Mouse (Mus musculus) embryo, embryonic 9.5 days (tissue): ENCODE measurements around the gene Parp14.
"Not testable (repeated sequence)": the region's sequence is repeated elsewhere in the genome, so short reads cannot be mapped to it uniquely, and the experiment has no call there.

Experiments used
- DNase-seq: peaks from one replicate; pipeline ENCODE4 v3.0.0-alpha.2; 2017; ENCODE audit errors: extremely low spot score

Parp14 gene

DNA sequence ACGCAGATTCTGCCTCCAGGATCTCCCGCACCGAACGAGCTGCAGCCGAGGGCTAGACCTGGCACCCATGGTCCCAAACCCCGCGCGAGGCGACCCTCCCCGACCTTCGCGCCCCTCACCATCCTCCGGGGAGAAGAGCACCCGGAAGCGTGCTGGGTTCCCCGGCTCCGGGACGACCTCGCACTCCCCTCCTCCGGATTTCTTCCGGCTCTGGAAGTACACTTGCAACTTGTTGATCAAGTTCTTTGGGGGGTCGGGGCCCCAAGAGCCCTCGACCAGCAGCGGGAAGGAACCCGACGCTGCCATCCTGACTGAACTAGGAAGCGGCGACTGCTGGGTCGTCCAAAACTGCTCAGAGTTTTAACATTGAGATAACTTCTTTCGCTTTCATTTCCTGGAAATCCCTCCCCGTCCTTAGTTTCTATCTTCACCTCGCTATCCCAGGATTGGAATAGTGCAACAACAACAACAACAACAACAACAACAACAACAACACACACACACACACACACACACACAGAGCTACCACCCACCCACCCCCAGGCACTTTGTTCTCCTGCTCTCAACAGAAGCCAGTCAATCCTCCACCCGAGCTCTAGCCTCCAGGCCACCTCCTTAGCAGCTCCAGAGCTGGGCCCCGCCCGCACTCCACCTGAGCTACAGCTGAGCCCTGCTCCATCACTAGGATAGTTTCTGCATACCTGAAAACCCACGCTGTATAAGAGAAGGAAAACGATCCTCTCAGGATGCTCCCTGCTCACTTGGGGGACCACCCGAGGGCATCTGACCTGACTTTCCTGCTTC is at the start of gene Parp14:
TSS of gene Parp14 (minus strand) at position 497 of the 804 bp plus-strand sequence.
- peak; percentile 40 for DNase-seq

DNA sequence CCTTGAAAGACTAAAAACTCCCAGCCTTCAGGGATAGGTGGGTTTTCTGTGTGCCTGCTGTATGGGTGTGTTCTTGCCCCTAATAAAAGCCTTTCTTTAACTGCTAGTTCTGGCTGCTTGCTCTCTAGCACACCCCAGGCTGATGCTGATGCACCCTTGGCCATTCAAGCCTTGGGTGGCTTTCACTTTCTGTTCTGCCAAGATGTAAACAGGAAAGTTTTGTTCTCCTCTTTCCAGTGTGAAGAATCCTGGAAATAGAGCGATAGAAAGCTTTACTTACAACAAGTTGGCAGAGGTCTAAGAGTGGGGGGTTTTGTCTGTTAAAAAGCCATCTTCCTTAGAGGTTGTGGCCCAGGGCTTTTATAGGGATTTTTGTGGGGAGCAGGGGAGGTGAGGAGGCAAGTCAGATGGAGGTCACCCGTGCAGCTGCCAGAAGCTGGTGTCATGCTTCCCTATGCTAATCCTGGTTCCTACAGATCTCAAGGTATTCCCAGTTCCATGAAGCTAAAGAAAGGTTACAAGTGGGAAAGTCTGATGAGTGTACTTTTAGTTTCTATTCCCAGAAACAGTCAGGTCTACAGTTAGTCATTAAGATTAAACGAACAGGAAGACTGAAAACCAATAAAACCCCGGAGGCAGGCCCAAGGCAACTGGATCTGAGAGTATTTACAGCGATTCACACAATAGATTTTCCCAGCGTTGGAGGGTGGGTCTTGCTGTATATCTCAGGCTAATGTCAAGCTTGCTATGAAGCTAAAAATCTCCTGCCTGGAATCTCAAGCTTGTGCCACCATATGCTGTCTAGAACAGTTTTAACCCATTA is 47.6 kb upstream of the Parp14 start:
- no peak for DNase-seq

DNA sequence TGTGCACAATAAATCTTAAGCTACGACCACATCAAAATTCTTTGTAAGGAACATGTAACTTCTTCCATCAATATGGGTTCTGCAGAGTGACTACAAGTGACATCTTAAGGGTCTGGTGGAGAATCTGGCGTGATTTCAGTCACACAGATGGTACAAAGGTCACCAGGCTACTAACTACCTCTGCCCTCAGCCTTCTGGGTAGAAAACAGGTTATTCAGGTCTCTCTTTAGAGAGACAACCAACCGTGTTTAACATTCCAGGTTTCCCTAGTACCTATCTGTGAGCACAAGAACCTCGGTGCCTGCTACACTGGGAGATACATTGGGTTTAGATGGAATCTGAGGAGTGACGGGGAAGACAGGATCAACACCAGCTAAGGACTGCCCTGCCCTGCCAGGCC is 43.0 kb upstream of the Parp14 start:
- DNase-seq, result no peak

DNA sequence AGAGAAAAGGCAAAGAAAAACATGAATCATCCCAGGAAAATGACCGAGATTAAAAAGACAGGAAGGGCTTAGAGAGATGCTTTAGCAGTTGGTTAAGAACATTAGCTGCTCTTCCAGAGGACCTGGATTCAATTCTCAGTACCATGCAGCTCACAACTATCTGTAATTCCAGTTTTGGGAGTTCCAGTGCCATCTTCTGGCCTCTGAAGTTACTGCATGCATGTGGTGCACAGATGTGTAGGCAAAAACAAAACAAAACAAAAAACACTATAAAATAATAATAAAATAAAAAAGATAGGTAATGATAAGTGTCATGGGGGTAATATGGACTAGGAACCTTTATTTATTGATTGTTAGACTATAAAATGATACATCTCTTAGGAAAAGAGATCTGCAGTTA is 42.2 kb upstream of the Parp14 start:
- DNase-seq, result no peak

DNA sequence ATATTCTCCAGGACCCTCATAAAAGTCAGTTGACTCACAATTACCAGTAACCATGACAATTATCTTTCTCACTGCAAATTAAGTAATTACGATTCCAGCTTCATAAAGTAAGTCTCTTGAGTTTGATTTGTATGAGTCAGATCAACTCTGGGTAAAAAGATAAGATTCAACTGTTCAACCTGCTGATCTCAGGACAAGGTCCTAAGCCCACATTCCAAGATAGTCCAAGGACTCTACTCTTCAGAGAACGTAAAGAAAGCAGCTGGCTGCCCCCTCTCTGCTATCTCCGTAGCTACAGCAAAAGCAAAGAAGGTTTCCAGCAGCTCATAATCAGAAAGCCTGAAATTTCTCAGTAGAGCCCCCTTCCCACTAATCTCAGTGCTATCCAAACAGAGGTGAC is 40.1 kb upstream of the Parp14 start:
- no peak for DNase-seq

DNA sequence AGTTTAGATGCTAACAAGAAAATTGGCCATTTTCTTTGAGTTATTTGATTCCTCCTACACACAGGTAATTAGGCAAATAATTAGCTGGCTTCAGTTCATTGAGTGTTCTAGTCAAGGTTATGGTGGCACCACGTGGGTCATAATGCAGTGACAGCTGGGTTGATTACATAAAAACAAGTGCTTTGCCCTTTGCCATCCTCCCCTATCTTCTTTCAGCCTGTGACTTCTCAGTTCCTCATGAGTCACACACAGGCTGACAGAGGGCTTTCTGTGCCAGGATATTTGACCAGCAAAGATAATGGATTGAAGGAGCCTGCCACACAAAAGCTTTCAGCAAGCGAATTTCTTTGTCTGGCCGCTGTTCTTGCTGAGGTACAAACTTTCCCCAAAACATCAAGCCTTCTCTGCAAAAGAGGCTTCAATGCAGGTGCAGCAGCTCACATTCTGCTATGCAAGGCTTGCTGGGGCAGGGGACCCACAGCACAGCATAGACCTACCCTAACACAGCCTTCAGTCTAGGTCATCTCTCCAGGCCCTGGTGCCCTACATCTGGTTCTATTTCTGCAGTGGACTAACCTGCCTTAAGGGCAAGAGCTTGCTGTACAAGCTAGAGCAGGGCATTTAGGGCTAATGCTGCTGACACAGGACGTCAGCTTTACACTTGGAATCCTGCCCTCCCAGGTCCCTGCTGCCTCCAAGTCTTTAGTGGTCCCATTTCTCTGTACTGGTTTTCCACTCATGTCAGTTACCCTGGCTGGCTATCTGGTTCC is 36.3 kb upstream of the Parp14 start:
- no peak for DNase-seq

DNA sequence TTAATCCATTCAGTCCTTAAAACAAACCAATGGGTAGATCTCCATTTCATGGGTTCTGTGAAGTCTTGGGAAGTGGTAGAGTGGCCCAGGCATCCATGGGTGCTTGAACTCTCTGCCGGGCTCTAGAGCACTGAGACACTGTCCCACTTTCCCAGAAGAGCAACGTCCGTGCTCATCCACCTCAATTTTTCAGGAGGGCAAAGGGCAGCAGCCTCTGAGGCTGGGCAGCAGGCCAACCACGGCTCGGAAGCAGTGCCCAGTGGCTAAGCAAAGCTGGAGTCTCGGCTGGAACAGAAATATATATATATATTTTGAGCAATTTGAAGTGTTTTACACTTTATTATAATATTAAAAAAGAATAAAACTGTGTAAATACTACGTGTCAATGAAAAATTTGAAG is 35.5 kb upstream of the Parp14 start:
- no peak for DNase-seq

DNA sequence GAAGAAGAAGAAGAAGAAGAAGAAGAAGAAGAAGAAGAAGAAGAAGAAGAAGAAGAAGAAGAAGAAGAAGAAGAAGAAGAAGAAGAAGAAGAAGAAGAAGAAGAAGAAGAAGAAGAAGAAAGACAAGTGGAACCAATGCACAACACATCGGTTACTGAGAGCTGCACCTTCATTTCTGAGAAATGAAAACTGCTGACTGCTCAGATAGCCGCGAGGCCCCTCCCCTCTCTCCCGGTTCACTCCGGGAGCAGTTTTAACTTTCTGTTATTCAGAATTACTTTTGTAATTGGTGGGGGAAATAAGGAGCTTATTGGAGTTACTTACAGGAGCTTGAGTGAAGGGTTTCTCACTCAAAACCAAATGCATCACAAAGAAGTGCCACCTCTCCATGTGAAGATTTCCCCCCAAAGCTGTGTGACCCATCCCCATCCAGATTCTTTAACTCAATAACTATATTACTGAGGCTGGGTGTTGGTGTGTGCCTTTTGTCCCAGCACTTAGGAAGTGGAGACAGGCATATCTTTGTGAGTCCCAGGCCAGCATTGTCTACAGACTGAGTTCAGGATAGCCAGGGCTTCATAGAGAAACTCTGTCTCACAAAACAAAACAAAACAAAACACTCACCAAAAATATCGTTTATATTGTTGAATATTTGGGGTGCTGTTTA is 34.6 kb upstream of the Parp14 start:
- no peak for DNase-seq

DNA sequence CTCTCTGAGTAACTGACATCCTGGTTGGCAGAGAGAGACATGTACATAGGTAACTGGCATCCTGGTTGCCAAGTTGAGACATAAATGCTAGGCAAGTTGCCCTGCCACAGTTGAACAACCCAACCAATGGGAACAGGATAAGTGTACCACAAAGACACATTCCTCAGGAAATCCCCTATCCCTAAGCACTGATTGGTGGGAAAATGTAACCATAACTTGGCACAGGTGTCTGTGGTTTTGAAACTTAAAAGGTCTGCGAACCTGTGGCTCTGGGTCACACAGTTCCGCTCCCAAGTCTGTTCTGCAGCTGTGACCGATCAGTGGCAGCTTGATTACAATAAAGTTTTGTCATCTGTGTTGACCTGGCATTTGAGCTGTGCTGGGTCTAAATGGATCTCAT is 34.0 kb upstream of the Parp14 start:
- no peak for DNase-seq

DNA sequence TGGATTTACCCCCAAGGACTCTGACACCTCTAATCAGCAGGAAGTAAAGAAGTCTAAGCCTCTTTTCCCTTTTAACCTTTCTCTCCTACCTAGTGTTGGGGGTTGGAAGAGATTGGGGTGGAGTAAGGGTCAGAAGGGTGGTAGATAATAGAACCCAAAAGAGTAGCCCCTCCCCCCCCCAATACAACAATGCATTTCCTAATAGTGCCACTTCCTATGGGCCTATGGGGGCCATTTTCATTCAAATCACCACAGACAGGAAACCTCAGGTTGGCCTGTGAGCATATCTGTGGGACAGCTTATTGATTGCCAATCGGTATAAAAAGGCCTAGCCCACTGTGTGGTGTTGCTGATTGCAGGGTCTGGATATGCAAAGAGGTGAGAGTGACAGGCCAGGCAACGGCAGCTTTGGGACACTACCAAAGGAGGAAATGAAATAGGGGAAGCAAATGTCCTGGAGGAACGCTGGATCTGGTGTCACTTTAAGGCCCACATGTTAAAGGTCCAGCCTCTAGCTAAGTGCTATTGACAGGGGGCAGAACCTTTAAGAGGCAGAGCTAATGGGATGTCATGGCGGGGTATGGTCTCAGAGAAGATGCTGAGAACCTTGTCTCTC is 32.9 kb upstream of the Parp14 start:
- no peak for DNase-seq

DNA sequence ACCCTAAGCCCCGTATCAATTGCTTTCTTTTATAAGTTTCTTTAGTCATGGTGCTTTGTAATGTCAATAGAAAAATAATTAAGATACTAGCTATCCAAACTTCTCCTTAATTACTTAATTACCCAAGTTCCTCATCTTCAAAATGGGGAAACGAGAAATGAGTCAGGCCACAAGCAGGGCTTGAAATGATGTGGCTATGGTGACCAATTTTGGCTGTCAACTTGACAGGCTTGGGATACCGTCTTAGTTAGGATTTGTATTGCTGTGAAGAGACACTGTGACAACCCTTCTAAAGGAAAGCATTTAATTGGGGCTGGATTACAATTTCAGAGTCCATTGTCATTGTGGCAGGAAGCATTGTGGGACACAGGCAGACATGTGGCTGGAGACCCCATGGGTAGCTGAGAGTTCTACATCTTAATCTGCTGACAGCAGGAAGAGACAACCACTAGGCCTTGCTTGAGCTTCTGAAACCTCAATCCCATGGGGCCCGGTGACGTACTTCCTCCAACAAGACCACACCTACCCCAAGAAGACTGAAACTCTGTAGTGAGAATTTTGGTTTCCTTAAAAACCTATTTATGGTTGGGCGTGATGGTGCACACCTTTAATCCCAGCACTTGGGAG is 31.8 kb upstream of the Parp14 start:
- DNase-seq, result no peak

DNA sequence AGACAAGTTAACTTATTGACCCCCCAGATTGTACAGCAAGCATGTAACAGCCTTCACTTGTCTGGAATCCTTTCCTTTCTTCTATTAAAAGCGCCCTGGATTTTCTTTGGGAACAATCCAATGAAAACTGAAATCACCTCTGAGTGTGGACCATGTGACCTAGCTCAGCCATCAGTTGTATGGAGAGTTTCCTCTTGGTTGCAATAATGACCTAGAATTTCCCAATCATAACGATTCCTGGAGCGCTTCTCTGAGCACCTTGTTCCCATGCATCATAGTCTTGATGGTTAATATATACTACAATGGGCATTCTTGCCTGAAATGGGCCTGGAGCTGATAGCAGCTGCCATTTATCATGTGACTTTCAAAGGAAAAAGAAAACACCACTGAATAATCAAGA is 29.2 kb upstream of the Parp14 start:
- DNase-seq, result no peak

DNA sequence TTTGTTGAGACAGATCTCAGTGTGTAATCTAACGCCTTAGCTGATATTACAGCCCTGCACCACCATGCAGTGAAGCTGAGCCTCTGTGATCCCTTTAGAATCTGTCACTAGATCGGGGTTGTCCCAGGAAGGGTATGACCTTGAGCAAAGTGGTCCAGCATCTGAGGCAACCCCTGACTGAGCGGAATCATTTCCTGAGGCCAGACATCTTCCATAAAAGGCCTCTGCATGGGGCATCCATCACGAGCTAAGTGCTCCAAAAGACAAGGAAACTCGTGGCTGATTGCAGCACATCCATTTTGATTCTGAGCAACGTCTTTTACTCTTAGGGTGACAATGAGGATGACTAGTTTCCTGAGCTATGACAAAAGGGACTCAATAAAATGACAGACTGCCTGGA is 23.7 kb upstream of the Parp14 start:
- DNase-seq, result no peak

DNA sequence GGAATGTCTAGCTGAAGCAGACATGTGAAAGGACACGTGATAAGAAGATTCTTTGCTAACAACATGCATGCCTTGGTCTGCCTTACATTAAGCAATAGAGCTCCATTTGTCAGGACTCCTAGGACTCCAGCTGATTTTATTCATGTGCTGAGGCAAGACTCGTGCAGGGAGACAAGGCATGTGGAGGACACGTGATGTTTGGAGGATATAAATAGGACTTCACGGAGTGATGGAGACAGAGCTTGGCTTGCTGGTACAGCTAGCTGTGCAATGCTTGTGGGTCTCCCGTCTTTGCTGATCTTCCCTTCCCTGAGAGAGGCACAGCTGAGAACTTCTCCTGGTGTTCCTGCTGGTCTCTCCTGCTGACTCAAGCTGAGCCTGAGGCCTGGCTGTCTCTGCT is 20.3 kb upstream of the Parp14 start:
- not testable (repeated sequence) for DNase-seq

DNA sequence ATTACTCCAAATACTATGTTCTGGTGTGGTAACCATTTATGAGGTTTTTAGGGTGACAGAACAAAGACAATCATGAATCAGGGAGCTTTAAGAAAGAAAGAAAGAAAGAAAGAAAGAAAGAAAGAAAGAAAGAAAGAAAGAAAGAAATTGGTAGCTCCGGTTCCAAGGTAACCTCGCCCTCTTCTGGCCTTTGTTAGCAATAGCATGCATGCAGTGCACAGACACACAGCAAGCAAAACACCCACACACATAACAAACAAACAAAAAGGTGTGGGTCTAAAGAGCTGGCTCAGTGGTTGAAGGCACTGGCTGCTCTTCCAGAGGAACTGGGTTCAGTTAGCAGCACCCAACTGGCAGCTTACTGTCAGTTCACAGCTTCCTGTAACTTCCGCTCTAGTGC is 19.3 kb upstream of the Parp14 start:
- DNase-seq, result no peak

DNA sequence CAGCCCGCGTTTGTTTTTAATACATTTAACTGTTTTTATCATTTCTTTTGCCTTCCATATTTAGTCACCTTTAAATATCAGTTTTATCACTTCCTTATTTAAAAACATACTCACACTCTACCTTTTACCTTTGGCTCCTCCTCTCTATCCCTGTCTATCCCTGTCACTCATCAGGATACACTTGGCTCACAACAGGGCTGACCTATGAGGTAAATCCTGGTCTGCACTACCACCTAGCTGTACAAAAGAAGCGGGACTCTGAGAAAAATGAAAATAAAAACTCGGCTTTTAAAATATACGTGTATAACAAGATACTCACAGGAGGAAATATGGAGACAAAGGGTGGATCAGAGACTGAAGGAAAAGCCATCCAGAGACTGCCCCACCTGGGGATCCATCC is 17.6 kb upstream of the Parp14 start:
- no peak for DNase-seq

DNA sequence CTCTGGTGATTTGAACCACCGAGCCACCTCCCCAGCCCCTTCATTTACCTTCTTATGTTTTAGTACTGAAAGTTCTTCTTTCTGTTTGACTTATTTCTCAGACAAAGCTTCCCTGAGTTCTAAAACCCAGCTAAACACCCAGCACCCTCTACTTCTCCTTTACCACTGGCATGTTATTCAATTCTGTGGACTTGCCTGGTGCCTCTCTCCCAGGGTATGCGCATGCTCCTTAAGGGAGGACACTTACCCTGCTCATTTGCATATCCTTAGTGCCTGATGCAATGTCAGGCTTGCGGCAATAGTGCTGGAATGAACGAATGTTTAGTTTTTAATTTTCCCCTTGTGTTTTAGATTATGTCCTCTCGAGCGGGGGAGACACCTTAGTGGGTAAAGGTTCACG is 16.8 kb upstream of the Parp14 start:
- no peak for DNase-seq

DNA sequence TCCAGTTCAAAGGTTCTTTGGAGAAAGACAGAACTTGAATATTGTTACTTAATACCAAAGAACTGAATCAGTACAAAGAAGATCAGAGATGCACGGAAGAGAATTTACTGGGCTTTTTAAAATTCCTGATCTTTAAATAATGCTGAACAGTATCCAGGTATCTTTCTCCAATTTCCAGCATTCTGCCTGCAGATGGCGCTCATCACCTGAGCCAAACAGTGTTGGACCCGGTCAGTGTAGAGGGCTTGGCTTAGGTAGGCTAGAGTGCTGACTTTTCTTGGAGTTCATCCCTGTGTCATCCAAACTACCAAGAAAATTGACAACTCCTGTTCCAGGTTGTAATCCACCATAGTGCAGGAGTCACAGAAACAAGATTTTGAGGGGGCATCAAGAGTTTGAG is 3.1 kb upstream of the Parp14 start:
- DNase-seq, result peak; percentile 24

DNA sequence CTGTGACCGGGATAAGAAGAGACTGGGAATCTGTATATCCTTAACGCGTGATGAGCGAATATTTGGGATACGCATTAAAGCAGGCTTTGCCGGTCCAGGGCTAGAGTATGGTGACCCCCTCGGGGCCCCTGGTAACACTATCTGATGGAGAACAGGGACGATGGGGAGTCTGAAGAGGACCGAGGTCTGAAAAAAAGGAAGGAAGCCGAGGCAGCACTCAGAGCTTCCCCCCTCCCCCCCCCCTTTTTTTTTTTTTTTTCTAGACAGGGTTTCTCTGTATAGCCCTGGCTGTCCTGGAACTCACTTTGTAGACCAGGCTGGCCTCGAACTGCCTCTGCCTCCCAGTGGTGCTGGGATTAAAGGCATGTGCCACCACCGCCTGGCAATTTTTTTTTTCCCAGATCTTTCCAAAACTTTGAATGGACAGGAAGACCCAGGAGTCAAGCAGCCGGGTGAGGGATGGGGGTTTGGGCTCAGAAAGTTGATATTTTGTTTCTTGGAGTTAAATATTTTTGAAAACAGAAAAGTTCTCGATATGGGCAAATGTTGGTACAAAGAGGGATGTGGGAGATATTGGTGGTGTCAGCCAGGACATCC is 1.2 kb upstream of the Parp14 start:
- DNase-seq, result no peak

DNA sequence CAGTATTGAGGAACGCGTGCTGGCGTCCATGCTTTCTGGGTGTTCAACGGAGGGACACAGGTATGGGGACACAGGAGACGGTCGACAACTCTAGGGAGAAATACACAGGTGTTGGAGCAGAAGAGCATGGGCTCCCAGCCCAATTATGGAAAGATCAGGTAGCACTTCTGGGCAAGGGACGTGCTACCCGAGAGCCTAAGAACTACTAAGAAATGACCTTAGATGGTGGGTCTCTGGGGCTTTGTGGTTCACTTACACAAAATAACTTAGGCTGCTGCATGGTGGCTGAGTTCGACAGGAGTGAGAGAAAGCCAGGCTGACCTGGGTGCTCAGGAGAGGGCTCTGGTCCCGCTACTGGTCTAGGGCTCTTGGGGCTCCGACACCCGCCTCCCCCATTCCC is 554 bp upstream of the Parp14 start:
- DNase-seq, result no peak
